Mouse (Mus musculus) inflammation-experienced regulatory T-cells, adult 6 months (primary cell): ENCODE measurements around the gene Atl2. TPM values are rescaled to one million over a fixed set of nuclear protein-coding genes. Genes with fewer than 3 reads are reported as not detected.

Source experiments
- ATAC-seq: one replicate; pipeline ENCODE4 v1.8.0; 2017
- polyA plus RNA-seq, 3 experiments: library from polyadenylated mRNA; unstranded; fragments of 100-300 nt; shearing (Covaris generic); gene quantifications; one replicate each; pipeline ENCODE4 v1.2.1; 2017

Atl2 gene
- 10 to 100 TPM; 11.7 to 15.6 (median 14.0) TPM for polyA plus RNA-seq

- ATAC-seq = peak; percentile 90
Measured at GRCm38 (mm10) chr17:79895911-79896423, at the start of gene Atl2. Gene Atl2 (minus strand): TSS chr17:79896123.

- no peak for ATAC-seq
Measured at GRCm38 (mm10) chr17:79944851-79945250, 48.9 kb upstream of the Atl2 start.

GRCm38 (mm10) chr17:79942418-79942817 lies 46.5 kb upstream of the Atl2 start:
- ATAC-seq = no peak

GRCm38 (mm10) chr17:79939133-79939532 lies 43.2 kb upstream of the Atl2 start:
- no peak for ATAC-seq

GRCm38 (mm10) chr17:79937921-79938601 lies 42.1 kb upstream of the Atl2 start:
- ATAC-seq = no peak

GRCm38 (mm10) chr17:79934370-79934769 lies 38.4 kb upstream of the Atl2 start:
- no peak for ATAC-seq

GRCm38 (mm10) chr17:79932676-79933278 lies 36.9 kb upstream of the Atl2 start:
- no peak for ATAC-seq

GRCm38 (mm10) chr17:79927110-79927509 lies 31.2 kb upstream of the Atl2 start:
- ATAC-seq = no peak

GRCm38 (mm10) chr17:79926486-79926885 lies 30.6 kb upstream of the Atl2 start:
- ATAC-seq = no peak

- ATAC-seq = no peak
Measured at GRCm38 (mm10) chr17:79925865-79926421, 30.0 kb upstream of the Atl2 start.

- no peak for ATAC-seq
Measured at GRCm38 (mm10) chr17:79920355-79920754, 24.4 kb upstream of the Atl2 start.

- ATAC-seq = no peak
Measured at GRCm38 (mm10) chr17:79919566-79920350, 23.8 kb upstream of the Atl2 start.

GRCm38 (mm10) chr17:79918484-79919004 lies 22.6 kb upstream of the Atl2 start:
- no peak for ATAC-seq

GRCm38 (mm10) chr17:79916996-79917395 lies 21.1 kb upstream of the Atl2 start:
- peak; percentile 81 for ATAC-seq

- ATAC-seq = no peak
Measured at GRCm38 (mm10) chr17:79912174-79912573, 16.3 kb upstream of the Atl2 start.

- no peak for ATAC-seq
Measured at GRCm38 (mm10) chr17:79911718-79912117, 15.8 kb upstream of the Atl2 start.

GRCm38 (mm10) chr17:79909571-79909970 lies 13.6 kb upstream of the Atl2 start:
- ATAC-seq = no peak

- no peak for ATAC-seq
Measured at GRCm38 (mm10) chr17:79907698-79908097, 11.8 kb upstream of the Atl2 start.

GRCm38 (mm10) chr17:79906791-79907494 lies 11.0 kb upstream of the Atl2 start:
- ATAC-seq = no peak

GRCm38 (mm10) chr17:79904593-79904992 lies 8.7 kb upstream of the Atl2 start:
- no peak for ATAC-seq

- no peak for ATAC-seq
Measured at GRCm38 (mm10) chr17:79901207-79901606, 5.3 kb upstream of the Atl2 start.

GRCm38 (mm10) chr17:79898156-79898746 lies 2.3 kb upstream of the Atl2 start:
- no peak for ATAC-seq
